Mouse (Mus musculus): ENCODE data around the gene Mrrf. TPM values are rescaled to one million over a fixed set of nuclear protein-coding genes. Genes with fewer than 3 reads are reported as not detected.
A peak's percentile ranks its signal among the peaks of the same experiment; 100 is the strongest.
"Not testable (repeated sequence)": the region's sequence is repeated elsewhere in the genome, so short reads cannot be mapped to it uniquely, and the experiment has no call there.

Gene Mrrf
- polyA plus RNA-seq, 1 experiment from 2014 or later = 23.1 TPM

DNA sequence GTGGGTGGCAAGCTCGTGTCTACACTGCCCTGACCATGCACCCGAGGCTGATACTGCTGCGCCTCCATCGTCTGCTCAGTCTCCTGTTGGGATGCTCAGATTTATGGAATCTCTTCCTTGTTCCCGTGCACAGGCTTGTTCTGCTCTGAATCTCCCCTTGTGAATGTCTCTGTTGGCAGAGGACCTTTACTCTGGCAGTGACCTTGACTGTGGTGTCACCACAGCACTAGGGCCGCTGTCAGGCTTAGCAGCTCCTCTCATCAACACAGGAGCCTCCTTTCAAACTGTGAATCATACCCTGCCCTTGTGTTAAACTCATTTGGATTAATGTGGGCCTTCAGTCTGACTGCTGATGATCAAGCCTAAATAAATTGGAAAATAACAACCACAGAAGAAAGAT lies 53.0 kb downstream of the Mrrf start:
- H3K9me3 ChIP-seq; ATAC-seq (replicated peaks); H3K4me2 ChIP-seq; H3K27me3 ChIP-seq (replicated peaks); H3K9ac ChIP-seq; H3K4me1 ChIP-seq; H3K27ac ChIP-seq; H3K4me3 ChIP-seq; H3K36me3 ChIP-seq (replicated peaks): not testable (repeated sequence)
- WGBS = 88% methylated on average over 6 of the region's 6 CpGs

DNA sequence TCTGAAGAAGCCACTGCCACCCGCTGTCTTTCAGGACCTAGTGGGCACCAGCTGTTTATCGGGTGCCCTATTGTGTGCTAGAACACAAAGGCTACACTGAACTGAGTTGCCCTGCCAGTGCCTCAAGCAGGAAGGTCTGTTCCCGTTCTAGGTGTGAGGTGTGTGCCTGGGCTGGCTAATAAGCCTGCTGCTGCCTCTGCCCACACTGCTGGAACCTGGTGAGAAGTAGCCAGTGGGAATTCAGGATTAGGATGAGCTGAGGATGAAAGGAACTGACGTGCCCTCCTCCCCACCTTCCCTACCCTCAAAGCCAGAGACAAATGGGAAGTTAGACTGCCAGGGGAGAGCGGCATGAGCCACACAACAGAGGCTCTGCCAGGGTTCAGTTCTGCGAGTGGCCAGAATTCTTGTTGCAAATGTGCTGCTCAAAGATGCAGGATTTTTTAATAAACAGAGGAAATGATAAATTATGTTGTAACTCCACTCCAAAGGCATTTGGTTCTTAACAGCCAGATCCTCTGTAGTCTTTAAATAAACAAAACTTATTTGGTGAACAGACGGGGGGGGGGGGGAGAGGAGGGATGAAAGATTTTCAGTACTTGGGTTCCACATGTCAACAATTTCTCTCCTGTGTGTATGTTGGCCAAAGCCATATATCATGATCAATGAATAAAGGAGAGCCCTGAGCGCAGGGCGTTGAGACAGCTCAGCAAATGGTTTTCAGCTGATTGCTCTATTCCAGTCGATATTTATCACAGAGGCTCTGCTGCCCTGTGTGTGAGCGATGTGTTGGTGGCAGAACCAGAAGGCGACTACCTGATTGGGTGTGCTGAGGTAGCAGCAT lies 55.1 kb downstream of the Mrrf start:
- no peaks in the 10 kb centered on the region for H3K27me3 ChIP-seq (replicated peaks)
- WGBS = 56% methylated on average over 12 of the region's 12 CpGs
- peak; percentile 48 for ATAC-seq (replicated peaks)

DNA sequence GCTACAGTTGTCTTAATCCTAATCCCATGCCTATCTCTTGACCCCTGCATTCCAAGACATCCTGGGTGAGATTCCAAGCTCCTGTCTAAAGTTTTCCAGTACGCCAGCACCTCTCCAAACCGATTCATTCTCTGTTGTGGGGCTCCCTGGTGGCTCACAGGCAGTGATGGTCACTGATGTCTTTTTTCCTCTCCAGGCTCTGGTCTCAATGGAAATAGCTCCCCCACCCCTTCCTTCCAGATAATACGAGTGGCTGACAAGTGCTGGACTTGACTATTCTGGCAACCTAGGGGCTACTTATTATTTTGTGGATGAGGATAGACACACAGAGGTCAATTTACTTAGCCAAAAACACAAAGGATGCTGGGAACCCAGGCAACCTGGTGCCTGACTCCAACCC lies 60.8 kb downstream of the Mrrf start:
- no peak overlapping the region for H3K4me3 ChIP-seq
- H3K36me3 ChIP-seq (replicated peaks) = no peaks in the 10 kb centered on the region
- no peak overlapping the region for H3K9ac ChIP-seq
- 44% methylated on average over 3 of the region's 3 CpGs for WGBS
- peaks cover 20% of the 10 kb centered on the region; the same call in 1 of the 2 replicates for H3K27me3 ChIP-seq (replicated peaks)
- H3K4me1 ChIP-seq = peaks cover 15% of the 10 kb centered on the region
- H3K9me3 ChIP-seq = no peaks in the 10 kb centered on the region
- H3K27ac ChIP-seq = no peak overlapping the region
- H3K4me2 ChIP-seq = no peak overlapping the region
- ATAC-seq (replicated peaks) = no peak

More for the DNA sequence above, 55.1 kb downstream of the Mrrf start:
- Histone ChIP-seq H3K4me1 (no peaks in the 10 kb centered on the region), H3K9me3 (no peaks in the 10 kb centered on the region), H3K4me2 (no peak overlapping the region), H3K4me3 (no peak overlapping the region), H3K36me3 (replicated peaks) (no peaks in the 10 kb centered on the region), H3K27ac (no peak overlapping the region), H3K9ac (no peak overlapping the region)

- H3K36me3 ChIP-seq (replicated peaks) = no peaks in the 10 kb centered on the region
- peak overlapping the region; percentile 43 for H3K27ac ChIP-seq
- H3K4me1 ChIP-seq = peaks cover 26% of the 10 kb centered on the region
- peak overlapping the region; percentile 37 for H3K4me2 ChIP-seq
- no peaks in the 10 kb centered on the region for H3K9me3 ChIP-seq
- no peak overlapping the region for H3K4me3 ChIP-seq
- peak; percentile 85 for ATAC-seq (replicated peaks)
- WGBS = 10% methylated on average over 20 of the region's 20 CpGs
- H3K9ac ChIP-seq = peak overlapping the region; percentile 11
- peaks cover 24% of the 10 kb centered on the region; the same call in 1 of the 2 replicates for H3K27me3 ChIP-seq (replicated peaks)
These were observed 62.0 kb downstream of the Mrrf start for GRCm38 (mm10) chr2:36197919-36198881.

DNA sequence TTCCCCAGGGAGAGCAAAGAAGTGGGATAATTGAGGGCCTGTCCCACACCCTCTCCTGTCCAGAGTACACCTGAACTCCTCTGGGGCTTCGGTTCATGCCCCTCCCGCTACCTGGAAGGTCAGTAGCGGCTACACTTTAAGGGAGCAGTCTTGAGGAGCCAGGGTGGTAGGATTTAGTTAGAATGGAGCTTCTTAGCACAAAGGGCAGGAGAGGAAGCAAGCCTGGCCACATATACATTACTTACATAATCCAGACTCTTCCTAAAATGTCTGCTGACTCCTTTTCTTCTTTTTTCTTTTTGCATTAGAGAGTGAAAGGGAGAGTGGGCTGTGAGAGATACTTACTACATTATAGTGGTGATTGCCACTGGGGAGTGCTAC lies 62.7 kb downstream of the Mrrf start:
- WGBS = 8% methylated on average over 3 of the region's 3 CpGs
- Histone ChIP-seq H3K4me3 (no peak overlapping the region), H3K9ac (peak overlapping the region; percentile 11; the same call in 1 of the 2 replicates), H3K9me3 (no peaks in the 10 kb centered on the region), H3K4me1 (peaks cover 32% of the 10 kb centered on the region), H3K27ac (peak overlapping the region; percentile 43; the same call in 1 of the 2 replicates), H3K4me2 (peak overlapping the region; percentile 37), H3K27me3 (replicated peaks) (peaks cover 24% of the 10 kb centered on the region; the same call in 1 of the 2 replicates), H3K36me3 (replicated peaks) (no peaks in the 10 kb centered on the region)
- no peak for ATAC-seq (replicated peaks)

- no peak overlapping the region for H3K4me2 ChIP-seq
- H3K27ac ChIP-seq = no peak overlapping the region
- H3K36me3 ChIP-seq (replicated peaks) = no peaks in the 10 kb centered on the region
- no peaks in the 10 kb centered on the region for H3K9me3 ChIP-seq
- H3K4me1 ChIP-seq = peaks cover 36% of the 10 kb centered on the region
- ATAC-seq (replicated peaks) = no peak
- H3K27me3 ChIP-seq (replicated peaks) = peaks cover 24% of the 10 kb centered on the region; the same call in 1 of the 2 replicates
- 97% methylated on average over 2 of the region's 2 CpGs for WGBS
- H3K4me3 ChIP-seq = no peak overlapping the region
- H3K9ac ChIP-seq = no peak overlapping the region
These were observed 64.6 kb downstream of the Mrrf start for GRCm38 (mm10) chr2:36200813-36201212.

DNA sequence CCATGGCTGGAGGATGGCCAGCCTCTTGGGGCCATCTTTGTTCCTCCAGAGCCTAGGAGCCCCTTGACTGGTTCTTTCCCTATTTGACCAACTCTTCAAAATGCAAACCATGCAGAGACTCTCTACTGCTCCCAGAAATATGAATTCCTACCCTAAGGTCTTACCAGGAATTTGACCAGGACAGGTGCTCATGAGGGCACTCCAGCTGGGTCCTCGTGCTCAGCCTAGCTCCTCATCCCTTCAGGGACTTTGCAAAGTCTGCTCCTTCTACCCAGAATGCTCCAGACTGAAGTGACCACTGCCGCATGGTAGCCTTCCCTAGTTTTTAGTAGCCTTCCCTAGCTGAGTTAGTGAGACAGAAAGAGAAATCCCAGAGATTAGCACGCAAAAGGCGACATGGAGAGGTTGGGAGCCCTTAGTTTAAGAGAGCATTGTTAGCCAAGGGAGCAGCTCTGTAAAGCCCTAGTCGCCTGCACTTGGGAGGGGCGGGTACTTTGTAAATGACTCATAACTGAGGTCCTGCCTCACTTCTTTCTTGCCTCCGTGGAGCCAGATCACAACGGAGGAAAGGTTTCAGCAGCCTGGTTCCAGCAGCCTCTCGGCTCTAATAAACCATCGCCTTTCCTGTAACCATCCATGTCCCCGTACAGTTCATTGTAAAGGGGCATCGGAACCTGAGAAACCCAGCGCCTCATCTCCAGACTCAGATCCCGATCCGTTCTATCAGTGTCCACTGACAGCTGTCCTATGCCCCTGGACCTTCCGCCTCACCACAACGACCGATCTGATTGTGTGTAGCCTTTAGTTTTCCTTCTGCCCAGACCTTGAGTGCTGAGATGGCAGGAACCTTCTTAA lies 65.8 kb downstream of the Mrrf start:
- Histone ChIP-seq H3K9ac (no peak overlapping the region; the same call in 1 of the 2 replicates), H3K9me3 (no peaks in the 10 kb centered on the region), H3K4me3 (peak overlapping the region; percentile 40), H3K27ac (peak overlapping the region; percentile 70), H3K4me1 (peaks cover 36% of the 10 kb centered on the region), H3K36me3 (replicated peaks) (no peaks in the 10 kb centered on the region), H3K27me3 (replicated peaks) (peaks cover 24% of the 10 kb centered on the region; the same call in 1 of the 2 replicates), H3K4me2 (peak overlapping the region; percentile 76)
- ATAC-seq (replicated peaks) = no peak
- 23% methylated on average over 18 of the region's 18 CpGs for WGBS

GRCm38 (mm10) chr2:36202611-36202880 lies 66.4 kb downstream of the Mrrf start:
- WGBS = 12% methylated on average over 5 of the region's 5 CpGs
- Histone ChIP-seq H3K4me2 (peak overlapping the region; percentile 76), H3K4me3 (peak overlapping the region; percentile 40), H3K9me3 (no peaks in the 10 kb centered on the region), H3K36me3 (replicated peaks) (no peaks in the 10 kb centered on the region), H3K9ac (peak overlapping the region; percentile 50; the same call in 1 of the 2 replicates), H3K27ac (peak overlapping the region; percentile 70), H3K27me3 (replicated peaks) (peaks cover 24% of the 10 kb centered on the region; the same call in 1 of the 2 replicates), H3K4me1 (peaks cover 36% of the 10 kb centered on the region)
- ATAC-seq (replicated peaks) = no peak

- H3K4me3 ChIP-seq = peak overlapping the region; percentile 40
- peak overlapping the region; percentile 70 for H3K27ac ChIP-seq
- peak overlapping the region; percentile 50 for H3K9ac ChIP-seq
- H3K4me2 ChIP-seq = peak overlapping the region; percentile 76
- H3K36me3 ChIP-seq (replicated peaks) = no peaks in the 10 kb centered on the region
- peak; percentile 81 for ATAC-seq (replicated peaks)
- peaks cover 33% of the 10 kb centered on the region for H3K4me1 ChIP-seq
- peaks cover 24% of the 10 kb centered on the region; the same call in 1 of the 2 replicates for H3K27me3 ChIP-seq (replicated peaks)
- H3K9me3 ChIP-seq = no peaks in the 10 kb centered on the region
- under 1% methylated on average over 39 of the region's 39 CpGs for WGBS
These were observed 67.0 kb downstream of the Mrrf start for GRCm38 (mm10) chr2:36203011-36203825.

DNA sequence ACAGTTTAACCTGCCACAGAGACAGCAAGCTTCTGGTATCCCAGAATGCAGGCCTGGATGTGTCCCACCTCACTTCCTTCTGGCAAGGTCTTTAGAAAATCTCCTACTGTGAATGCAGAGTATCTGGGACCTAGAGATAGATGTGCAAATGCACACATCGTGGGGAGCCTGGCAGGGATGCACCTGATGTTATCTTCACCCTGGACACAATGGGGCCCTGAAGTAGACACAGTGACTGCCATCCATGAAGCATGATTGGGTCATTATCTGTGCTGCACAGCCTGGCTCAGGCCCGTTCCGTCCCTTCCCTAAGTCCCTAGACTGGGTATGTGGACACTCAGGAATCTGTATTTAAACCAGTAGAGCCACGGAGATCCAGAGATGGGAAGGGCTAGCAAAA lies 68.4 kb downstream of the Mrrf start:
- WGBS = 43% methylated on average over 4 of the region's 4 CpGs
- no peak for ATAC-seq (replicated peaks)
- H3K9me3 ChIP-seq = no peaks in the 10 kb centered on the region
- no peak overlapping the region for H3K4me3 ChIP-seq
- H3K4me1 ChIP-seq = peaks cover 24% of the 10 kb centered on the region
- no peak overlapping the region for H3K9ac ChIP-seq
- no peak overlapping the region for H3K27ac ChIP-seq
- H3K4me2 ChIP-seq = no peak overlapping the region
- peaks cover 29% of the 10 kb centered on the region; the same call in 1 of the 2 replicates for H3K27me3 ChIP-seq (replicated peaks)
- no peaks in the 10 kb centered on the region for H3K36me3 ChIP-seq (replicated peaks)

- no peak overlapping the region for H3K9ac ChIP-seq
- 55% methylated on average over 11 of the region's 11 CpGs for WGBS
- H3K4me3 ChIP-seq = no peak overlapping the region
- no peak for ATAC-seq (replicated peaks)
- H3K36me3 ChIP-seq (replicated peaks) = no peaks in the 10 kb centered on the region
- H3K9me3 ChIP-seq = no peaks in the 10 kb centered on the region
- H3K27ac ChIP-seq = no peak overlapping the region
- peaks cover 27% of the 10 kb centered on the region for H3K4me1 ChIP-seq
- H3K27me3 ChIP-seq (replicated peaks) = peaks cover 32% of the 10 kb centered on the region
- no peak overlapping the region for H3K4me2 ChIP-seq
These were observed 70.9 kb downstream of the Mrrf start for GRCm38 (mm10) chr2:36207071-36207470.
